Mouse (Mus musculus) embryonic facial prominence, embryonic 15.5 days (tissue): ENCODE measurements around the gene Olfr148. TPM values are rescaled to one million over a fixed set of nuclear protein-coding genes. Genes with fewer than 3 reads are reported as not detected.

Experiments
- ATAC-seq: fragments of 200-750 bp; cut with Nextera tagmentation; 2 replicates; pipeline ENCODE4 v1.8.0; 2017; ENCODE audit warnings: low read depth, moderate TSS enrichment; ENCODE audit not compliant: insufficient number of reproducible peaks, low FRiP score, low TSS enrichment
- H3K27ac ChIP-seq: fragments of 300-500 bp; sonication (generic); replicated peaks from 2 replicates; pipeline ENCODE4 v1.5.1; 2015; ENCODE audit warnings: mild to moderate bottlenecking, inconsistent platforms
- H3K27me3 ChIP-seq: fragments of 300-500 bp; sonication (generic); 2 replicates; pipeline ENCODE4 v1.6.1; 2015; ENCODE audit warnings: inconsistent platforms
- H3K36me3 ChIP-seq: fragments of 300-500 bp; sonication (generic); 2 replicates; pipeline ENCODE4 v1.6.1; 2015; ENCODE audit warnings: mild to moderate bottlenecking, inconsistent platforms
- H3K4me1 ChIP-seq: fragments of 300-500 bp; sonication (generic); 2 replicates; pipeline ENCODE4 v1.6.1; 2015; ENCODE audit warnings: inconsistent platforms
- H3K4me2 ChIP-seq: fragments of 300-500 bp; sonication (generic); replicated peaks from 2 replicates; pipeline ENCODE4 v1.6.1; 2015; ENCODE audit warnings: mild to moderate bottlenecking, inconsistent platforms
- H3K4me3 ChIP-seq: fragments of 300-500 bp; sonication (generic); replicated peaks from 2 replicates; pipeline ENCODE4 v1.5.1; 2015; ENCODE audit warnings: mild to moderate bottlenecking, inconsistent platforms
- H3K9ac ChIP-seq: fragments of 300-500 bp; sonication (generic); 2 replicates; pipeline ENCODE4 v1.6.1; 2015; ENCODE audit warnings: inconsistent platforms
- H3K9me3 ChIP-seq: fragments of 300-500 bp; sonication (generic); replicated peaks from 2 replicates; pipeline ENCODE4 v1.6.1; 2016; ENCODE audit warnings: inconsistent platforms
- WGBS: fragments of 180-500 bp; shearing (Covaris S2); methylation state at CpG from one replicate; pipeline ENCODE4 v1.1.7; 2015; 5-methylcytosine and 5-hydroxymethylcytosine counted together
- polyA plus RNA-seq: library from polyadenylated mRNA; unstranded; fragments of >200 nt; fragmentation: Nextera tagmentation; extraction: Ambion mirVana; gene quantifications from 2 replicates; pipeline ENCODE4 v1.2.1, GENCODE M21; 2015

The Olfr148 gene
- not detected in 2 replicates for polyA plus RNA-seq

GRCm38 (mm10) chr9:39610355-39610754, at the start of gene Olfr148:
Olfr148 (plus strand) TSS chr9:39610655.
- Histone ChIP-seq H3K36me3 (no peaks in the 10 kb centered on the region), H3K4me3 (no peak within 1 kb of the TSS), H3K27me3 (no peaks in the 10 kb centered on the region), H3K9me3 (no peaks in the 10 kb centered on the region), H3K9ac (no peak within 1 kb of the TSS), H3K4me2 (no peak within 1 kb of the TSS), H3K4me1 (no peaks in the 10 kb centered on the region), H3K27ac (no peak within 1 kb of the TSS)
- 72% methylated on average over 3 of the region's 3 CpGs for WGBS
- ATAC-seq = no peak

GRCm38 (mm10) chr9:39575469-39575868, 35.0 kb upstream of the Olfr148 start, which contains the start of gene Olfr959:
Olfr959 (minus strand) TSS chr9:39575569.
- ATAC-seq = no peak
- H3K4me3 ChIP-seq = no peak within 1 kb of the TSS
- H3K36me3 ChIP-seq = no peaks in the 10 kb centered on the region
- H3K4me2 ChIP-seq = no peak within 1 kb of the TSS
- H3K9me3 ChIP-seq = no peaks in the 10 kb centered on the region
- H3K9ac ChIP-seq = no peak within 1 kb of the TSS
- H3K27me3 ChIP-seq = no peaks in the 10 kb centered on the region
- 58% methylated on average over 3 of the region's 3 CpGs for WGBS
- H3K4me1 ChIP-seq = no peaks in the 10 kb centered on the region
- no peak within 1 kb of the TSS for H3K27ac ChIP-seq

- Histone ChIP-seq H3K9me3 (no peaks in the 10 kb centered on the region), H3K27me3 (no peaks in the 10 kb centered on the region), H3K36me3 (no peaks in the 10 kb centered on the region), H3K27ac (no peak overlapping the region), H3K9ac (no peak overlapping the region), H3K4me1 (no peaks in the 10 kb centered on the region), H3K4me2 (no peak overlapping the region), H3K4me3 (no peak overlapping the region)
- ATAC-seq = no peak
- WGBS = 78% methylated on average over 5 of the region's 5 CpGs
Observed at GRCm38 (mm10) chr9:39577050-39577449, 33.4 kb upstream of the Olfr148 start.

GRCm38 (mm10) chr9:39602536-39603332, 7.7 kb upstream of the Olfr148 start:
- peak; percentile 63; the same call in 1 of the 2 replicates for ATAC-seq
- H3K27me3 ChIP-seq = no peaks in the 10 kb centered on the region
- H3K9ac ChIP-seq = peak overlapping the region; percentile 33; the same call in 1 of the 2 replicates
- H3K4me3 ChIP-seq = peak overlapping the region; percentile 43
- no peaks in the 10 kb centered on the region for H3K9me3 ChIP-seq
- no peaks in the 10 kb centered on the region for H3K36me3 ChIP-seq
- 0 out of 2 replicates have a peak, but pooled peaks cover 10% of the 10 kb centered on the region for H3K4me1 ChIP-seq
- H3K27ac ChIP-seq = peak overlapping the region; percentile 85; the same call in 1 of the 2 replicates
- WGBS = under 1% methylated on average over 19 of the region's 19 CpGs
- H3K4me2 ChIP-seq = peak overlapping the region; percentile 68

GRCm38 (mm10) chr9:39603333-39603845, 7.1 kb upstream of the Olfr148 start:
- H3K9me3 ChIP-seq = no peaks in the 10 kb centered on the region
- H3K9ac ChIP-seq = peak overlapping the region; percentile 33; the same call in 1 of the 2 replicates
- 0 out of 2 replicates have a peak, but pooled peaks cover 10% of the 10 kb centered on the region for H3K4me1 ChIP-seq
- no peaks in the 10 kb centered on the region for H3K36me3 ChIP-seq
- no peaks in the 10 kb centered on the region for H3K27me3 ChIP-seq
- peak overlapping the region; percentile 43 for H3K4me3 ChIP-seq
- under 1% methylated on average over 9 of the region's 9 CpGs for WGBS
- peak overlapping the region; percentile 85; the same call in 1 of the 2 replicates for H3K27ac ChIP-seq
- ATAC-seq = peak; percentile 74
- H3K4me2 ChIP-seq = peak overlapping the region; percentile 68

- Histone ChIP-seq H3K27me3 (no peaks in the 10 kb centered on the region), H3K4me1 (0 out of 2 replicates have a peak, but pooled peaks cover 10% of the 10 kb centered on the region), H3K9ac (0 out of 2 replicates have a peak within 1 kb of the TSS, but pooled peaks have one; percentile 33), H3K36me3 (no peaks in the 10 kb centered on the region), H3K27ac (peak within 1 kb of the TSS; percentile 85), H3K9me3 (no peaks in the 10 kb centered on the region), H3K4me3 (peak within 1 kb of the TSS; percentile 43), H3K4me2 (peak within 1 kb of the TSS; percentile 68)
- 1% methylated on average over 8 of the region's 8 CpGs for WGBS
- ATAC-seq = peak; percentile 79
Observed at GRCm38 (mm10) chr9:39603999-39604453, 6.4 kb upstream of the Olfr148 start, which contains the start of gene AW551984. AW551984 (minus strand) TSS chr9:39604403.

- Histone ChIP-seq H3K9me3 (no peaks in the 10 kb centered on the region), H3K4me3 (no peak overlapping the region), H3K27ac (no peak overlapping the region), H3K4me2 (no peak overlapping the region), H3K27me3 (no peaks in the 10 kb centered on the region), H3K9ac (no peak overlapping the region), H3K36me3 (no peaks in the 10 kb centered on the region), H3K4me1 (0 out of 2 replicates have a peak, but pooled peaks cover 5% of the 10 kb centered on the region)
- no peak for ATAC-seq
Observed at GRCm38 (mm10) chr9:39608497-39608896, 2.0 kb upstream of the Olfr148 start.

- no peak for ATAC-seq
- H3K4me3 ChIP-seq = no peak overlapping the region
- no peaks in the 10 kb centered on the region for H3K27me3 ChIP-seq
- H3K9ac ChIP-seq = no peak overlapping the region
- H3K27ac ChIP-seq = no peak overlapping the region
- no peak overlapping the region for H3K4me2 ChIP-seq
- H3K4me1 ChIP-seq = no peaks in the 10 kb centered on the region
- H3K36me3 ChIP-seq = no peaks in the 10 kb centered on the region
- H3K9me3 ChIP-seq = no peaks in the 10 kb centered on the region
- 68% methylated on average over 1 of the region's 1 CpGs for WGBS
Observed at GRCm38 (mm10) chr9:39611953-39612352, 1.5 kb downstream of the Olfr148 start.

GRCm38 (mm10) chr9:39621073-39621472, 10.6 kb downstream of the Olfr148 start, which contains the start of gene Olfr960:
Olfr960 (plus strand) TSS chr9:39621373.
- H3K36me3 ChIP-seq = no peaks in the 10 kb centered on the region
- no peak within 1 kb of the TSS for H3K27ac ChIP-seq
- no peak within 1 kb of the TSS for H3K4me2 ChIP-seq
- 60% methylated on average over 1 of the region's 1 CpGs for WGBS
- no peak for ATAC-seq
- no peak within 1 kb of the TSS for H3K9ac ChIP-seq
- H3K4me1 ChIP-seq = no peaks in the 10 kb centered on the region
- H3K4me3 ChIP-seq = no peak within 1 kb of the TSS
- no peaks in the 10 kb centered on the region for H3K27me3 ChIP-seq
- H3K9me3 ChIP-seq = no peaks in the 10 kb centered on the region

GRCm38 (mm10) chr9:39623783-39624182, 13.3 kb downstream of the Olfr148 start:
- Histone ChIP-seq H3K4me1 (no peaks in the 10 kb centered on the region), H3K27ac (no peak overlapping the region), H3K4me3 (no peak overlapping the region), H3K4me2 (no peak overlapping the region), H3K36me3 (no peaks in the 10 kb centered on the region), H3K9me3 (no peaks in the 10 kb centered on the region), H3K27me3 (no peaks in the 10 kb centered on the region), H3K9ac (no peak overlapping the region)
- no peak for ATAC-seq
- WGBS = 92% methylated on average over 3 of the region's 3 CpGs

GRCm38 (mm10) chr9:39624711-39625110, 14.3 kb downstream of the Olfr148 start:
- ATAC-seq = no peak
- Histone ChIP-seq H3K4me2 (no peak overlapping the region), H3K4me3 (no peak overlapping the region), H3K9ac (no peak overlapping the region), H3K9me3 (no peaks in the 10 kb centered on the region), H3K4me1 (no peaks in the 10 kb centered on the region), H3K36me3 (no peaks in the 10 kb centered on the region), H3K27me3 (no peaks in the 10 kb centered on the region), H3K27ac (no peak overlapping the region)
- 75% methylated on average over 2 of the region's 2 CpGs for WGBS
